Comparison of ENCODE assay signal across 29 mouse cellular contexts in the genomic region with DNA sequence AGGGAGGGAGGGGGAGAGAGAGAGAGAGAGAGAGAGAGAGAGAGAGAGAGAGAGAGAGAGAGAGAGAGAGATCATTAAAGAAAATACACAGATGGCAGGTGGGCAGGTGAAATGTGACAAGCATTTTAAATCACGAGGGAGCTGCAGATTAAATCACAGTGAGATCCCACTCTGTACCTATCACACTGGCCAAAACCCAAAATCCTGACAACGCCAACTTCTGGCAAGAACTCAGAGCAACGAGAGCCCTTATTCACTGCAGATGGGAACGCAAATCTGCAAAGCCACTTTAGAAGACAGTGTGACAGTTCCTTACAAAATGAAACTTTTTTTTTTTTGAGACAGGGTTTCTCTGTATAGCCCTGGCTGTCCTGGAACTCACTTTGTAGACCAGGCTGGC. TPM values are rescaled to one million over a fixed set of nuclear protein-coding genes. Genes with fewer than 3 reads are reported as not detected.
DNase-seq lines count a peak whose midpoint lies in the region; ATAC-seq lines count a peak whose summit lies in the region.
"Had no signal": no experiment of that assay in that cellular context is flagged by ENCODE, and none has a peak within 500 bp of the region (broad histone marks: within the 10 kb centered on the region; RNA-seq: fewer than 3 reads in every experiment).

No protein-coding gene starts in this region.

- H3K9me3 ChIP-seq in forebrain, embryonic 15.5 days: no peaks in the 10 kb centered on the region
- H3K9me3 ChIP-seq in forebrain, embryonic 12.5 days: no peaks in the 10 kb centered on the region
- no peaks in the 10 kb centered on the region for H3K9me3 ChIP-seq in hindbrain, embryonic 16.5 days (ENCODE audit: control insufficient read depth, low read length)
- H3K9me3 ChIP-seq: embryonic facial prominence, embryonic 12.5 days; heart, embryonic 13.5 days; hindbrain, embryonic 12.5 days; limb, embryonic 10.5 days; liver, embryonic 15.5 days; midbrain, embryonic 15.5 days; neural tube, embryonic 12.5 days had no signal

- 40% methylated on average over 4 of the region's 4 CpGs for WGBS in forebrain, embryonic 15.5 days
- 74% methylated on average over 4 of the region's 4 CpGs for WGBS in forebrain, embryonic 12.5 days
- WGBS in hindbrain, embryonic 16.5 days: 52% methylated on average over 4 of the region's 4 CpGs

- H3K4me1 ChIP-seq in forebrain, embryonic 15.5 days: 0 out of 2 replicates have a peak, but pooled peaks cover 4% of the 10 kb centered on the region
- H3K4me1 ChIP-seq in forebrain, embryonic 12.5 days: no peaks in the 10 kb centered on the region
- no peaks in the 10 kb centered on the region for H3K4me1 ChIP-seq in hindbrain, embryonic 16.5 days (ENCODE audit: control insufficient read depth, insufficient read depth, low read depth, low read length)
- H3K4me1 ChIP-seq: embryonic facial prominence, embryonic 12.5 days; hindbrain, embryonic 12.5 days; limb, embryonic 10.5 days; midbrain, embryonic 15.5 days; neural tube, embryonic 12.5 days had no signal

- no peaks in the 10 kb centered on the region for H3K36me3 ChIP-seq in forebrain, embryonic 15.5 days
- H3K36me3 ChIP-seq in forebrain, embryonic 12.5 days (replicated peaks): no peaks in the 10 kb centered on the region
- no peaks in the 10 kb centered on the region for H3K36me3 ChIP-seq in hindbrain, embryonic 16.5 days (ENCODE audit: control insufficient read depth, insufficient read depth, low read length)
- H3K36me3 ChIP-seq: embryonic facial prominence, embryonic 12.5 days; heart, embryonic 13.5 days; hindbrain, embryonic 12.5 days; limb, embryonic 10.5 days; liver, embryonic 15.5 days; midbrain, embryonic 15.5 days; neural tube, embryonic 12.5 days had no signal

- H3K27ac ChIP-seq in forebrain, embryonic 15.5 days (replicated peaks): no peak overlapping the region
- no peak overlapping the region for H3K27ac ChIP-seq in forebrain, embryonic 12.5 days
- H3K27ac ChIP-seq in hindbrain, embryonic 16.5 days (ENCODE audit: low read depth, low read length): no peak overlapping the region
- H3K27ac ChIP-seq: embryonic facial prominence, embryonic 12.5 days; heart, adult 2 months; heart, embryonic 13.5 days; hindbrain, embryonic 12.5 days; kidney, postnatal 0 days; limb, embryonic 10.5 days; liver, embryonic 15.5 days; macrophage; midbrain, embryonic 15.5 days; neural tube, embryonic 12.5 days had no signal

- H3K27me3 ChIP-seq in forebrain, embryonic 15.5 days: no peaks in the 10 kb centered on the region
- H3K27me3 ChIP-seq in forebrain, embryonic 12.5 days: no peaks in the 10 kb centered on the region
- H3K27me3 ChIP-seq in hindbrain, embryonic 16.5 days (replicated peaks; ENCODE audit: control insufficient read depth, insufficient read depth, low read length): no peaks in the 10 kb centered on the region
- H3K27me3 ChIP-seq: embryonic facial prominence, embryonic 12.5 days; heart, embryonic 13.5 days; hindbrain, embryonic 12.5 days; liver, embryonic 15.5 days; midbrain, embryonic 15.5 days; neural tube, embryonic 12.5 days had no signal

- H3K4me3 ChIP-seq in forebrain, embryonic 15.5 days: no peak overlapping the region
- H3K4me3 ChIP-seq in forebrain, embryonic 12.5 days (replicated peaks): no peak overlapping the region
- no peak overlapping the region for H3K4me3 ChIP-seq in hindbrain, embryonic 16.5 days (ENCODE audit: low read length)
- H3K4me3 ChIP-seq: embryonic facial prominence, embryonic 12.5 days; heart, adult 2 months; heart, embryonic 13.5 days; hindbrain, embryonic 12.5 days; limb, embryonic 10.5 days; liver, embryonic 15.5 days; midbrain, embryonic 15.5 days; neural tube, embryonic 12.5 days had no signal

- intact Hi-C loops in gastrocnemius, postnatal 14 days (cut with DNase I; ENCODE audit: low total_unique reads): no loop called here

- peak; percentile 71 for ATAC-seq in forebrain, embryonic 15.5 days (replicated peaks)
- no peak for ATAC-seq in forebrain, embryonic 12.5 days (ENCODE audit: low FRiP score)
- ATAC-seq in hindbrain, embryonic 16.5 days: no peak
- ATAC-seq: CD4-positive, CD25-positive, alpha-beta regulatory T cell, adult 4 months; inflammation-experienced regulatory T-cells, adult 6 months; midbrain, embryonic 15.5 days had no signal

- DNase-seq in right cerebral cortex, adult 18-20 months: peak; percentile 59
- no peak for DNase-seq in right cerebral cortex, postnatal 4 days
- peak; percentile 62 to 65 for DNase-seq in right cerebral cortex, adult 2 months (ENCODE audit: low spot score in 2 of 2)
- DNase-seq in gastrocnemius, postnatal 14 days: no peak
- DNase-seq in lung, postnatal 14 days: no peak
- DNase-seq: adrenal gland, postnatal 36 days; cerebellum, adult 2 months; cerebellum, postnatal 25 days; gastrocnemius, postnatal 25 days; heart, adult 2 months; kidney, adult 18-20 months; liver; retina, postnatal 1 day; thymus, adult 18-20 months; thymus, postnatal 36 days had no signal

- no peak overlapping the region for H3K9ac ChIP-seq in forebrain, embryonic 15.5 days (replicated peaks)
- no peak overlapping the region for H3K9ac ChIP-seq in forebrain, embryonic 12.5 days
- no peak overlapping the region for H3K9ac ChIP-seq in hindbrain, embryonic 16.5 days (ENCODE audit: low read depth, low read length)
- H3K9ac ChIP-seq: embryonic facial prominence, embryonic 12.5 days; heart, embryonic 13.5 days; hindbrain, embryonic 12.5 days; liver, embryonic 15.5 days; midbrain, embryonic 15.5 days; neural tube, embryonic 12.5 days had no signal

- no peak overlapping the region for H3K4me2 ChIP-seq in forebrain, embryonic 15.5 days (replicated peaks)
- H3K4me2 ChIP-seq in forebrain, embryonic 12.5 days: no peak overlapping the region
- no peak overlapping the region for H3K4me2 ChIP-seq in hindbrain, embryonic 16.5 days (ENCODE audit: low read length)
- H3K4me2 ChIP-seq: embryonic facial prominence, embryonic 12.5 days; heart, embryonic 13.5 days; hindbrain, embryonic 12.5 days; midbrain, embryonic 15.5 days; neural tube, embryonic 12.5 days had no signal

RNA-seq across cellular contexts. Expression of a gene that starts 35.7 kb away (rescaled TPM):
- polyA plus RNA-seq in forebrain, embryonic 15.5 days (2015; fragmentation: Nextera tagmentation; extraction: Ambion mirVana): 9.5 and 10.1 TPM in 2 replicates
- 13.3 and 14.2 TPM in 2 replicates for polyA plus RNA-seq in forebrain, embryonic 12.5 days (2016; fragmentation: Nextera tagmentation; extraction: Ambion mirVana)
- 10 to 100 TPM; 10.5 to 12.0 TPM for total RNA-seq in gastrocnemius, postnatal 14 days (2021)
- polyA plus RNA-seq in hindbrain, embryonic 16.5 days (2015; fragmentation: Nextera tagmentation; extraction: Ambion mirVana): 8.7 and 9.2 TPM in 2 replicates

Comparison
In these comparisons a context has a peak if more than half of its experiments do, and no peak if none do; other contexts are left out.
1. DNase-seq: peak in right cerebral cortex, adult 18-20 months (single experiment) and right cerebral cortex, adult 2 months (2 of 2); none in right cerebral cortex, postnatal 4 days (single experiment), gastrocnemius, postnatal 14 days (single experiment) and lung, postnatal 14 days (single experiment).